Mouse (Mus musculus) lung, postnatal 4 days (tissue): ENCODE measurements around the gene Gnai2.

Source experiments
- DNase-seq, 2 experiments: peaks; one replicate each; pipeline ENCODE4 v3.0.0; 2021

Gene Gnai2

DNA sequence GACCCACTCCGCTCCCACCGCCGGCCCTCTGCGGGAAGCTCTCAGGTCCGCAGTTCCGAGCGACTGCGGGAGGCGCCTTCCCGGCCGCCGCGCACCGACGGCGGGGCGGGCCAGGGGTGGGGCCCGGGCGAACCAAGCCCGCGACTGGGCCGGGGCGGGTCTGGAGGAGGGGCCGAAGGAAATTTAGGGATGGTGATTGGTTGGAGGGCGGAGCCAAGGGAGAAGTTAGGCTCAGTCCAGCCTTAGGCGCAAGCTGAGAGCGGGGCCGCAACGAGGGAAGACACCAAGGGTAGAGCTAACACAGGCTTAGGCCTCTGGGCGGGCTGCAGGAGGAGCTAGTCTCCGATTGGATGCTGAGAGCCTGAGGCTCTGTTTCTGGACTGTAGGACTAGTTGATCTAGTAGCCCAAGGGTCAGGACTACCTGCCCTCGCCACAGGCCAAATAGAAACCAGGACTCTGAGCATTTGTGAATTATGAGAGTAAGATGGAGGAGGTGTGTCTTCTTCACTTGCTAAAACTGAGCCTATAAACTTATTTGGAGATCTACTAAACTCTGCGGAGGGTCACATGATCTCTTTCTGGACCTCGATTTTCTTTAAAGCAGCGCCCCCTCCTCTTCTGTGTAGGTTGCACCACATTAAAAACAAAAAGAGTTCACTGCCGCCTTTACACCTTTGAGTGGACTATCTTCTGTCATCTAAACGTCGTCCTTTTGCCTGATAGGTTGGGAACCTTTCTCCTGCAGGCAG, at the start of gene Gnai2:
Gene Gnai2, minus strand, starts transcription at position 89 of the 750 bp plus-strand sequence.
- peak; percentile 98 to 99 for DNase-seq

DNA sequence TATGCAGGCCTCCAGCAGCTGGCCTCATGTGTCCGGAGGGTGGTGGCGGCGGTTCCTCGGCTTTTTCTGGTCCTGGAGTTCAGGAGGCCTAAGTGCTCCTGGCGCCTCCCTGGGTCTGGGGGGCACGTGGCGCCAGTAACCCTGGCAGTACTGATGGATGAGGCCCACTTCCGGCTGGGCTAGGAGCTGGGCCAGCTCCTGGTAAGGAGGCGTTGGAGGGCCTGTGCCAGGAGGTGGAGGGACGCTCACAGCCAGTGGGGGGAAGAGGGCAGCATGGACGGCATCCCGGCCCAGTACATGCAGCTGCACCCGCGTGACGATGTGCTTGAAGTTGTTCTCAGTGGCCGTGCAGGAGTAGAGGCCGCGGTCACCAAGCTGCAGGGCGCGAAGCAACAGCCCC, 47.2 kb upstream of the Gnai2 start:
- peak; percentile 29 to 68 for DNase-seq

DNA sequence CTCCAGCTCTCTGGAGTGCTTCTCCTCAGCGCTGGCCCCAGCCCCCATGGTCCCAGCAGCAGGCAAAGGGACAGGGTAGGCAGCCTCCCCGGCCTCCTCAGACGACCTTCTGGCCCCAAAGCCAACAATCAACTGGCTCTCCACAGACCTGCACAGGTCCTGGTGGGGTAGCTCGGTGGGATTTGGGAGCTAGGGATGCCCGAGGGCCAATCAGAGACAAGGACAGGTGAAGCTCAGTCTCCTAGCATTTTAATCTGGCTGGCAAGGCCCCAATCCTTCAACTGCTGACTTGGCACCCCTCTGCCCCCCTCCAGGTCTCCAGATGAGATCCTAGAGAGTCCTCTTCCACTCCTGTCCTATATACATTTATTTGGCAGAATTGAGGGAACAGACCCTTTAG, 44.3 kb upstream of the Gnai2 start, which contains the start of gene Gnat1:
Gene Gnat1, minus strand, starts transcription at position 212 of the 400 bp plus-strand sequence.
- no peak for DNase-seq

DNA sequence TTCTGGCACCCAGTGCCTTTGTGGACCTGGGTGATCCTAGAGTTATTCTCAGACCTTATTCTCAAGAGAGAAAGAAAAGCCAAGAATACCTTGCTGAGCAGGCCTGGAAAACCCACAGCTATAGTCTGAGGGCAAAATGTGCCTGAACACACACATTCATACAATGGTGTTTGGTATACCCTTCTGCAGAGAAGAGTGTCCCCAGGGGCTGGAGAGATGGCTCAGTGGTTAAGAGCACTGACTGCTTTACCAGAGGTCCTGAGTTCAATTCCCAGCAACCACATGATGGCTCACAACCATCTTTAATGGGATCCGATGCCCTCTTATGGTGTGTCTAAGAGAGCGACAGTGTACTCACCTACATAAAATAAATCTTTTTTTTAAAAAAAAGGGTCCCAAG, 43.7 kb upstream of the Gnai2 start:
- DNase-seq = no peak

DNA sequence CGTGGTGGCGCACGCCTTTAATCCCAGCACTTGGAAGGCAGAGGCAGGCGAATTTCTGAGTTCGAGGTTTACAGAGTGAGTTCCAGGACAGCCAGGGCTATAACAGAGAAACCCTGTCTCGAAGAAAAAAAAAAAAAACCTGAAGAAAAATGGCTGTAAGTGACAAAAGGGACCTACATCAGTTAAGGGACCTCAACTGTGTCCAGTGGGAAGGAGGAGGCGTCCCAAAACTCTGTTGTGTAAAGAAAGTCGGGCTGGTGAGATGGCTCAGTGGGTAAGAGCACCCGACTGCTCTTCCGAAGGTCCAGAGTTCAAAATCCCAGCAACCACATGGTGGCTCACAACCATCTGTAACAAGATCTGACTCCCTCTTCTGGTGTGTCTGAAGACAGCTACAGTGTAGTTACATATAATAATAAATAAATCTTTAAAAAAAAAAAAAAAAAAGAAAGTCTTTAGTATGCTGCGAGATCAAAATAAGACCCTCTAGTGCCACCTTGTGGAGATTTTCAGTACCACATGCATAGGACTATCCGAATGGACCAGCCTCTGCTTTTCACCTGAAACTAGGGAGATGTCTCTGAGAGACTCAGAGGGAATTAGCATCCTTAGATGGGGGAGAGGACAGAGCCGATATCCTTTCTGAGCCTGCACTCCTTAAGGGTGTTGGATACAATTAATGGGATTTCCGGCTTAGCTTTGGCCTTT, 42.8 kb upstream of the Gnai2 start:
- peak in 1 of 2 experiments; percentile 84 for DNase-seq

DNA sequence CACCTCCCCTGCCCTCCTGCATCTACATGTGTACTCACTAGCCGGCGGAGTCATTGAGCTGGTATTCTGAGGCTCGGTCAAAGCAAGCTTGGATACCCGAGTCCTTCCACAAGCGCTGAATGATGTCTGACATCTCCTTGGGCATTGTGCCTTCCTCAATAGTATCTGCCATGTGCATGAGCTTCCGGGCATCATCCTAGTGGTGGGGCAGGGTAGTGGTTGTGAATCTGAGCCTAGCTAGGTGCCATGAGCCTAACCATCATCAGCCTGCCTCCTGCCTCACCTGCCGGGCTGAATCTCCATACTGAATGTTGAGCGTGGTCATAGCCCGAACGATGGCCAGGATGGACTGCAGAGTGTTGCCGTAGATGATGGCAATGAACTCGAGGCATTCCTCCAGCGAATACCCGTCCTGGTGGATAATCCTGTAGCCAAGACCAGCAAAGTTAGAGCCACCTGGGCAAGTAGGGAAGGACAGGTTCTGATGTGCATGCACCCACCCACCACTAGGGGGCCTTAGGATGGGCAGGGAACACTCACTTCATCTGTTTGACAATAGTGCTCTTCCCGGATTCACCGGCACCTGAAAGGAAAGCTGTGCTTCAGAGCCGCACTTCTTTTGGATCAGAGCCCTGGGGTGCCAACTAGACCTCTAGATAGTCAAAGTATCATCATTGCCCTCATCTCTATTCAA, 42.1 kb upstream of the Gnai2 start:
- DNase-seq = peak in 1 of 2 experiments; percentile 56

DNA sequence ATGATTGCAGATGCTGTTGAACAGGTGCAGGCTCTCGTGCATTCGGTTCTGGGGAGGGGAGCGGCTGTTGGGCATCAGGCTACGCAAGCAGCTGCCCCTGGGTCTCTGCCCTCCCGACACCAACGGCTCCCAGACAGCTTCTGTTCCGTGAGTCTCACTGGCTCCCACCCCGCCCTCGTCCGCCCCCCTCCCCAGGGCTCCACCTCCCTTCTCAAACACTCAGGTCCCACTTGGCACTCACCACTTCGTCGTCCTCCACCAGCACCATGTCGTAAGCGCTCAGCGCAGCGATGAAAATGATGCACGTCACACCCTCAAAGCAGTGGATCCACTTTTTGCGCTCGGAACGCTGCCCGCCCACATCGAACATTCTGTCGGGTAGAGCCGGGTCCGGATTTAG, 41.1 kb upstream of the Gnai2 start:
- peak; percentile 37 to 64 for DNase-seq

DNA sequence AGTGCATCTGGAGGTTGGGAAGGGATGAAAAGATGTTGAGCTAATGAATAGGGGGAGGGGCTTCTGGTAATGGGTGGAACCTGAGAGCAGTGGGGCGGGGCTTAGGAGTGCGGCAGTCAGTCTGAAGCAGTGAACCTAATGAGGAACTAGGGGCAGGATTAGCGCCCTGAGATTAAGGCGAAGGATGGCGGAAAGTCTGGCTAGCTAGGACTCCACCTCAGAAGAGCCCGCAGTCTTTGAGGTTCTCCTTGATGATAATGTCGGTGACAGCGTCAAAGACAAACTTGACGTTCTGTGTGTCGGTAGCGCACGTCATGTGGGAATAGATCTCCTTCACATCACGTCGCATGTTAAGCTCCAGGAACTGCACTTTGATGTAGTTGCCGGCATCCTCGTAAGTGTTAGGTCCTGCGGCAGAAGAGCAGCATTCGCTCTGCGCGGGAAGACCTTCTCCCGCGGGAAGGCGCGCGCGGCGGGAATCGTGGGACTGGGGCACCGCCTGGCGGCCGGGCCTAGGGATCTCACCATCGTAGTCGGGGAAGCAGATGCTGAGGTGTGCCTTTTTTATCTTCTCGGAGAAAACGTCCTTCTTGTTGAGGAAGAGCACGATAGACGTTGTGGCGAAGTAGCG, 40.6 kb upstream of the Gnai2 start:
- peak; percentile 80 to 85 for DNase-seq

DNA sequence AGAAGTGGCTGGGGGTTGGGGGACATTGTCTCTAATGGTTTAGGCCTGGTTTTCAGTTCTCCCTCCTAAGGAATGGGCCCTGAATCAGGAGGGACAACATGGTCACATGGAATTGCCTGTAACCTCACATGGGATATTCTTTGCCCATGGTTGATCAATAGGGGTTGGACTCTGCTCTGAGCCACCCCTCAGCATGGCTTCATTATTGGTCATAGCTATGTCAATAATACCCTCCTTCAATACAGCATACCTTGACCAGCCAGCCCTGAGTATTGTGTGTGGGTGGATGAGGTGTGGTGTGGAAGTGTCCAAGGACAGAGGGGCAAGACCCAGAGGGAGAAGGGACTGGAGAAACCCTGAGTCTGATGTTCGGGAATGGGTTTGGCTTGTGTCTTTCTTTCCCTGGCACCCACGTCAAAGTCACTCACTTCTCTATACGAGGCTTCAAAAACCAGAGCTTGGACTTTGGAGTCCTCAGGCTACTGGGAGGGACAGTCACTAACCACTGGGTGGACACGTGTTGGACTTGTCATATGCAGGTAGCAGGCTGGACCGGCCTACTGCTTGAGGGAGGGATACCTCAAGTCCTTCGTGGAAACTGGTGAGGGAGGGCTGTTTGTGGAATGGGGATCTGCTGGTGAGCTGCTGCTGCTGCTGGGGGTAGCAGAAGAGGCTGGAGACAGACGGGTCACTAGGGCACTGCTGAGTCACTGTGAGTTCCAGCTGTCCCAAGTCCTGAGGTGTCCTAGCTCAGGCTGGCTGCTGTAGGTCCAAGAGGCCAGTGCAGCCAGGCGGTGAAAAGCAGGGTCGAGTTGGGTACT, 39.7 kb upstream of the Gnai2 start:
- no peak for DNase-seq

DNA sequence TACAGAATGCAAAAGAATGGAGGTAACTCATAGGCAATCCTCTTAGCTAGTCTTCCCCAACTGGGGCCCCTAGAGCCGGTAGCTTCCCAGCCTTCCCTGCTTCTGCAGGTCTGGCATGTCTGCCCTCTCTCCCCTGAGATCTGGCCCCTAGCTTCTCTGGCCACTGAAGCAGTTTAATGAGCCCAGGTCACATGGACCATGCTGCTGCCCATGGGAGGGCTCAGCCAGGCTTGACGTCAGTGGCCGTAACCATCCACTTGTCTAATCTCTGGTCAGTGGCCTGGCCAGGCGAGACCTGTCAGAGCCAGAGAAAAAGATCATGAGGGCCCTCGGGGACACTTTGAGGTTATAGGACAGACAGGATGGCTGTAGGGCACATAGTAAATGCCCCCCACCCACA, 35.1 kb upstream of the Gnai2 start:
- DNase-seq = no peak

DNA sequence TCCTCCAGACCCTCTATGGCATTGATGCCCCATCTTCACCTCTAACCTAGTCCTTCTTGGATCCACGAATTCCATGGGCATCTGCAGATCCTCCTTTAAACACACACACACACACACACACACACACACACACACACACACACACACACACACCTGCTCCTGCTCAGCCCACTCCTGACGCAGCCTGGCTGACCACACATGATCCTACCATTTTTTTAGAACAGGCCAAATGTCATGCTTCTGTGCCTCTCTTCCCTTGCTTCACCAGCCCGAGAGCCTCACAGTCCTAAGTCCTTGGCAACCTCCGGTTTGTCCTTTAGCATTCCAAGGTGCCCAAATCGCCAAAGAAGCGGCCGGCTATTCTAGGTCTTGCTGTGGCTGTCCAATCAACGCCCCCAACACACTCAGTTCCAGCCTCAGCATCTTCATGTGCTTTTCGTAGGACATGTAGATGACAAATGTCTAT, 34.3 kb upstream of the Gnai2 start, which contains the start of gene Slc38a3:
Gene Slc38a3, minus strand, starts transcription at position 51 of the 466 bp plus-strand sequence.
- DNase-seq = no peak

DNA sequence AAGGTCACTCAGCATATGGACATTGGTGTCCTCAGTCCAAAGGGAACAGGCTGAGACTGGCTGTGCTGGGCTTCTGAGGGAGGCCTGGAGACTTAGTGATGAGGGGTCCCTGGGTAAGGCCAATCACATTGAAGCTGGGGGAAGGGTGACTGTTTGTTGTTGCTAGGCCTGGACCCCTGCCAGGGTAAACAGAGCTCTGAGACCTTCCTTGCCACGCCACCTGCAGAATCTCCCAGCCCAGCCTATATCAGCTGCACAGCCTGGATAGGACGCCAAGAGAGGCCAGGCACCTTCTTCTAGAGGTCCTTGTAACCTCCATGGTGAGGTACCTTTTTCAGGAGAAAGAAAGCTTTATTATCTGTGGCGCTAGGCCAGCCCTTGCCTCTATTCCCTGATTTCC, 33.7 kb upstream of the Gnai2 start:
- no peak for DNase-seq

DNA sequence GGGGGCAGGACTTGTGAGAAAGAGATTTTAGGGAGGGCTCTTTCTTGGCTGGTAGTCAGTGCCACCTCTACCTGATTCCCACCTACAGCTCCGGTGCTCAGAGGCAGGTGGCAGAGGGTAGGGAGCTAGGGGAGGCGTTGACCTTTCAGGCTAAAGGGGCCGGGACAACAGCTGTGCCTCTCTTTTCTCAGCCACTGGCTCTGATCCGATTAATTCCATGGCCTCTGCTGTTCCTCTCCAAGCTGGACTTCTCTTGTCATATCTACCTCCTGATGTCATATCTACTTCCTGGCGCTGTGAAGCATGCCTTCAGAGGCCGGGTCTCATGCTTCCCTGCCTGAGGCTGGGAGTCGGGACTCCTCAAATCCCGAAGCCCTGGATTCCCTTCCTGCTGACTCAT, 32.8 kb upstream of the Gnai2 start:
- no peak for DNase-seq

DNA sequence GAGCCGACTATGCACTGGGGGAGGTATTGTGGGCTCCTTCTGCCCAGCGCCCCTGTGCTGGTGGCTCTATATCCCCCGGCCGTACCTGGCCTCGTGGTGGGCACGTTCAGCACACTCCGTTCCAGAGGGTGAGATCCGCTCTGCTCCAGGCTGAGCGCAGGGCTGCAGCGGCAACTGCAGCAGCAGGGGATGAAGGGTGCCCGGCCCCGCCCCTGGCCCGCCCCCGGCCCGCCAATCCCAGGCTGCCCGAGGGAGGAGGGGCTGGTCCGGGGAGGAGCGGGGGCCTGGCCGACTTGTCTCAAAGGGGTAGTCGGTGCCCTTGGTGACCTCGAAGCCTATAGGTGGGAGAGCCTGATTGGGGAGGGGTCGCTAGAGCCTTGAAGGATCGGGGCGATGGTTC, 32.1 kb upstream of the Gnai2 start:
- DNase-seq = peak; percentile 61 to 72

DNA sequence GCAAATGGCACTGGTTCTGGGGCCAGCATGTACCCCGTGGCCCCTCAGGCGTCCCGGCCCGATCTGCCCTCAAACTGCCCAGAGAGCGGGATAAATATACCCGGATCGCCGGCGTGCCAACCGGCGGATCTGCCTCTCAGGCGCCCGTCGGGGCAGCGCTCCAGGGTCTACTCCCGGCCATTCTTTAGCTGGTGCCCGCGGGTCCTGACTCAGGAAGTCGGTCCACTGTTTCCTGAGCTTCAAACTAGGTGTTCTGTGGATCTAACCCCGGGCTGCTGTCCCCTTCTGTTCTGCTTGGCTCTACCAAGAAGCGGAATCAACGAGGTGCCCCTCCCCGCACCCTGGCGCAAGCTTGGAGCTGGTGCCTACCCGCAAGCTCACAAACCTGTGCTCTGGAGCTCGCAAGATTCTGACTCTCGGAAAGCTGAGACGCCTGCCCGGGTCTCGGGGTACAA, 31.6 kb upstream of the Gnai2 start:
- peak in 1 of 2 experiments; percentile 23 for DNase-seq

DNA sequence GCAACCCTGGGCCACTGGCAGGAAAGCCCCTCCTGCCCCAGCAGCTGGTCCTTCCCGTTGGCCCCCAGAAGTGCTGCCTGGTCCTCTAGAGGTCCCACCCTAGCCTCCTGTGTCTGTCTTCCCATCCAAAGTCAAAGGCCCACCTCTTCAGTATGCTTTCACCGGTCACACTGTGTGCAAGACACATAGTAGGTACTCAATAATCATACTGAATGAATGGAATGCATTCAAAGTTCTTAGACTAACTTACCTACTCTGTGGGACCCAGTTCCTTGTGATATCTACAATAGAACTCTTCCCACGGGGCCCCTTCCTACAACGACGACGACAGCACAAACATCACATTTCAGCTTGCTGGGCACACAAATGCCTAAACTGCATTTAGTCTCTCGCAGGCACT, 30.1 kb upstream of the Gnai2 start:
- no peak for DNase-seq

DNA sequence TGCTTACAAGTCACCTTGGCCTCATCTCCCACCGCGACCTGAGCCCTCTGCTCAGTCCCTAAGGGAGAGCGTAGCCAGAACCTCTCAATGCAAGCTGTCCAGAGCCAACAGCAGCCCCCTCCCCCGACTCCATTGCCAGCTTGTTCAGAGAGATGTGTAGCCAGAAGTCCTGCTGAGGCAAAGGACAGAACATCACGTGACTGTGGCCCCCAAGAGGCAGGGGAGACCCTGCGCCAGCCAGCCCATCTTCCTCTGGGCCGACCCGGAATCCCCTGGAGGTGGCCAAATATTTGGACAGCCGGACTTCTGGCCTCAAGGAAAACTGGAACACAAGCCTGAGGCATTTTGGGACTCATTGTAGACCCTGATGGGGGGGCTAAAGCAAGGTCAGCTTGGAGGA, 28.4 kb upstream of the Gnai2 start:
- no peak for DNase-seq

DNA sequence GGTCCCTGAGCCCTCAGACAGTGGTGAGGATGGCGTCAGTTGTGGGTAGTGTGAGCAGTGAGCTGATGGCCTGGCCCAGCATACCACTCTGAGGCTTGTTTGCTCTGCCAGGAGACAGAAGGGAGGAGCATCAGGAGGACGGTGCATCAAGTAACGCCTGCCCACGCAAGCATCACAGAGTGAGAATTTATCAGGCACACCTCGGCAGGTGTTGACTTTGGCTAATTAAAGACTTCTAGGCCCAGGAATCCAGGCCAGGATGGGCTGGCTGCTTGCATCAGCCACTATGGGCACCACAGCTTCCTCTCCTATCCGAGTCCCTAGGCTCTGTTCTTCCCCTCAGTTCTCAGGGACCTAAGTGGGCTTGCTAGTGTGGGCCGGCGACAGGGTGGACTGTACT, 27.2 kb upstream of the Gnai2 start:
- DNase-seq = peak in 1 of 2 experiments; percentile 16

DNA sequence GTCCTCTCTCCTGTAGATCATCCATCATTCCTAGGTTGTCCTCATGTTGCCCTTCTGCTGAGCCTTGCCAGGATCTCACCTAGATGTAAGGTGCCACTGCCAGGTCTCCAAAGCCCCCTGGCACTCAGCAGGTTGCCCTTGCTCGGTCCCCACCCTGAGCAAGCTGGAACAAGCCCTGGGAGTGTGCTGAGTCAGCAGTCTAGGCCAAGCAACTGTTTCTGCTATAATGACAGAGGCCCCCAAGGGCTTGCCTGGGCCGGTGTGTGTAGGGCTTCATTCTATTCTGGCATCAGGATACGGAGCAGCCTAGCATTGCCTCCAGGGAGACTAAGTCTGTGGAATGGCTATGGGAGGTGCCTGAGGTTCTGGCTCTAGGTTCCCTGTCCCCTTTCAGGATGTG, 25.6 kb upstream of the Gnai2 start:
- no peak for DNase-seq

DNA sequence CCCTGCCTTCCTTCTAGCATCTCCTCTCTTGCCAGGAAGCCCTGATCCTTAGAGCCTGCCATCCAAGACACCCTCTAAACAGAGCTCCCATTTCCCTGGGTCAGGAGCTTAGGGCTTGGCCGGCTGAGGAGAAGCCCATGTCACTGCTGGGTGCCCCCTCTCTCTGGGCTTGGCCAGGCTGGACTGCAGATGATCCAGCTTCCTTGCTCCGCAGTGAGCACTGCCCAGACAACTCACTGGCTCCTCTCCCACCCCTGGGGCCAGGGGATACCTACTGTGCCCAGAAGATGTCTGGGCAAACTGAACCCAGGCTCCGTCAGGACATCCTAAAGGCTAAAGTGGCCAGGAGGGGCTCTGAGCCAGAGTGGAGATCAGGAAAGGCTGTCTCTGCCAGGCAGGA, 24.8 kb upstream of the Gnai2 start:
- DNase-seq = no peak

DNA sequence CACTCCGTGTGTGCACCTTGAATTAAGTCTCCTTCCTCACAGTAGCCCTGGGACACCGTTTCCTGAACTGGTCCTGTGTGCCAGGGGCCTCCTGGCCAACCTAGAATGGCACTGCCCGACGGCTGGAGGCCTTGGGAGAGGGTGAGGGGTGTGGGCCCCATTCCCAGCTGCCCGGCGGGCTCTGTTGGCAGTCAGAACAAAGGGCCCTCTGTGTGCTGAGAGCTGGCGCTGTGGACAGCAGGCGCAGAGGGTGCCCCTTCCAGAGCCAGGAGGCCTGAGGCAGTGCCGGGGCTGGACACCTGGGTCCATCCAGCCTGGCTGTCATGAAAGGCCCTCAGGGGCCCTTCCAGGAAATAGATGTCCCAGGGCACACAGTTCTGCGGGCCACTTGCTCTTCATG, 24.4 kb upstream of the Gnai2 start:
- no peak for DNase-seq

DNA sequence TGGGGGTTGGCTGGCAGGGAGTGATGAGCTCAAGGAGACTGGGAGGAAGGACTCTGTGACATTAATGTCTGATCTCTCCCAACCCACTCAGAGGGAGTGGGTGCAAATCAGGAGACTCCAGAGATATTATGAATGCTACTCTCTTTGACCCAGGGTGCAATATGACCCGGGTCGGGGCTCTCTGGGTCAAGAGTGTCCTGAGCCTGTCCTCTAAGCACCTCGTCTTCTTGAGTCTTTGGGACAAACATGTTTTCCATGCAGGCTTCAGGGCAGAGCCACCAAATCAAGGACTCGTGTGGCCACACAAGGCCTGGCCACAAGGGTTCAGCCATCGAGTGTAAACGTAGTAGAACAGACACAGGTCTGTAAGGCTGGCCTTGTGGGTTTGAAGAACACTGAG, 22.9 kb upstream of the Gnai2 start:
- DNase-seq = no peak
